Mouse (Mus musculus) adrenal gland, adult 8-10 months (tissue): ENCODE data around the gene Evi5. TPM values are rescaled to one million over a fixed set of nuclear protein-coding genes. Genes with fewer than 3 reads are reported as not detected.

ENCODE experiments used
- DNase-seq: peaks from one replicate; pipeline ENCODE4 v3.0.0; 2022
- total RNA-seq, 4 experiments: library from RNA; stranded (reverse); gene quantifications; 2 replicates each; pipeline ENCODE4 v1.2.4; 2022

Gene Evi5
- total RNA-seq, 4 experiments from 2014 or later, result 66.8 to 73.3 (median 70.4) TPM

DNA sequence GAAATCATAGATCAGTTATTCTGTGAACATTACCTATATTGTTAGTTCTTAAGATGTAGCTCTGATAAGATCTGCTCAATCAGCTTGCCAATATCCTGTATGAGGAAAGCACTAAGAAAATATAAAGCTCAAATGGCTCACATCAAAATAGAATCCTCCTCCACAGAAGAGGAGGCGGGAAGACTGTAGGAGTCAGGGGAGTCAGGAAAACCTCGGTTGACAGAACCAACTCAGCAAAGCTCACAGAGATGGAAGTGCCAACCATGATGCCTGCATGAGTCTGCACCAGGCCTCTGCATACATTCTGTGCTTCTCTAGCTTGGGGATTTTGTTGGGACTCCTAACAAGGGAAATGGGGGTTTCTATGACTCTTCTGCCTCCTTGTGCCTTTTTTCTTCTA lies 73.7 kb downstream of the Evi5 start:
- DNase-seq, result no peak

DNA sequence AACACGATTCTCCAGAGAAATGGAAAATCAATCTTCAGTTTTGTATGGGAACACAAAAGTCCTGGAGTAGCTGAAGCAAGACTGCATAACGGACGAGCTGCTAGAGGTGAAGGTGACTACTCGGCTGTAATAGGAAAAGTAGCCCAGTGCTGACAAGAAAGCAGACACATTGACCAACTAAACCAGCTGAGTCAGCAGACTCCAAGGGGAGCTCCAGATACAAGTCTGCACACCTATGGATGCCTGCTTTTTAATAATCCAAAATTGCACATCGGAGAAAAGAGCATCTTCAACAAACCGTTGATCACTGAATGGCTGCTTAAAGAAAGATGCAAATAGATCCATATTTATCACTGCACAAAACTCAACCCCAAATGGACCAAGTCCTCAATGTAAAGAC lies 76.6 kb downstream of the Evi5 start:
- DNase-seq, result no peak

DNA sequence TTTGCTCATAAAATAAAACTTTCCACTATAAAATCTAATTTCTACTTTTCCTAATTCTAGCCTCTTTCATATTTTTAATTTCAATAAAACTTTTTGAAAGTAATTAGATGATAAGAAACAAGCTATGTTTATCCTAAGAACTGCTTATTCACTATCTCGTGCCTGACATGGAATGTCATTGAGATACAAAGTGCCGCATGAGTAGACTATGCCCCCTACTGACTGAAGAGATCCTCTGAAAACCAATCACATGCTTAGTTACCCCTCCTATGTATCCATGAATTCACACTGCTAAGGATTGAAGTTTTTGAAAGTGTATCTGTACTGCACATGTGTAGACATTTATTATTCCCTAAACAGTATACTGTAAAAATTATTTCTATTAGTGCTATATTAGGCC lies 81.0 kb downstream of the Evi5 start:
- DNase-seq, result no peak

DNA sequence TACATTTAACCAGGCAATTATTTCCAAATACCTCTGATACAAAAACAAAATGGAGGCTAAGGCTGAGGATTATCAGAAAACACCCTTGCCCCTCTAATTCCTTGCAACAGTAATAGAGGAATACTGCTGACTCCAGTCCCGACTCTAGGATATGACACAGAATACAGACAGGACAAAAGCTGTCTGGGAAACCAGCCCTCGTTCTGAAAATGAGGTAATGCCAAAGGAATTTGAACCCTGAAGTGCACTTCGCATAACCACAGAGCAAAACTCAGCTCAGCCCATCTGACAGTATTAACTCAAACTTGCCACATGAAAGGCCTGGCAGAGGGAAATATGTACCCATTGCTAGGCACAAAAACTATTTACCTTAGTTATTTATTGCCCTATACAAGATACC lies 81.6 kb downstream of the Evi5 start:
- peak; percentile 5 for DNase-seq

DNA sequence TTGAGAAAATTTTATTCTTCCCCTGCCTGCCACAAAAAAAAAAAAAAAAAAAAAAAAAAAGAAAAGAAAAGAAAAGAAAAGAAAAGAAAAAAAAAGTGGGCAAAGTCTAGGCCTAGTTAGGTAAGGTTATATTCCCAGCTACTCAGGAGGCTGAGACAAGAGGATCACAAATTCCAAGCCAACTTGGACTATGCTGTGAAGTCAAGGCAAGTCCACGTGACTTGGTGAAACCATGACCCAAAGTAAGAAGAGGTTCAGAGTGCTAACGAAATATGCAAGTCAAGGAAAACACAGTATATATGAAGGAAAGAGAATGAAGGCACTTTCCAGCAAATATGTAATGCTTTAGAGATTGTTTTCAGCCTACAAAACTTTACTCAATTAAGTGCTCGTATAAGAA lies 82.4 kb downstream of the Evi5 start:
- no peak for DNase-seq

DNA sequence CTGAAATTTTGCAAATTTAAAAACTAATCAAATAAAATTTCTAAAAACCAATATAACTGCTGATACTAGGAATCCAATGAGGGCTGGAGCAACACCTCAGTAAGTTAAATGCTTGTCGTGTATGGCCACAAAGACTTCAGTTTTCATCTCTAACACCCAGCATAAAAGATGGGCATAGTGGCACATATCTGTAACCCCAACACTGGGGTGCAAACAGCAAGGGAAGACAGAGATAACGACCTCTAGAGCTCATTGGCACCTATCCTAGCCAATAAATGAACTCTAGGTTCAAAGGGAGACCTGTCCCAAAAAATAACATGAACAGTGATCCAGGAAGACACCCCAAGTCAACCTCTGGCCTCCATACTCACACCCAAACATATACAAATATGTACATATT lies 82.9 kb downstream of the Evi5 start:
- DNase-seq, result no peak

DNA sequence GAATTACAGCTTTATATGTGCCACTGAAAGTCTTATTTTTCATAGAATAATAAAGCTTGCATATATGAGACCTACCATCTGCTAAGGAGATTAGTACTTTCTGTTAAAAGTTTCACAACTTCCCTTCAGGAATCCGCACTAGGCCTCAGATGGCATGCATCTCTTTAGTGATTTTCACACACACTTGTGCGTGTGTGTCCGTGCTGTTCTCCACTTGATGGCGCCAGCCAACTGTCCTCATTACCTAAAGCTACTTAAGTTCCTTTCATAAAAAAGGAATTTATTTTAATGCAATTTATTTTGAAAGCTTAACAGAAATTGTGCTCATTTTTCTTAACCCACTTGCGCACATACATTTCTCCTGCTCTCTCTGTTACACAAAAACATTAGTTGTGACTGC lies 85.4 kb downstream of the Evi5 start:
- DNase-seq, result no peak

DNA sequence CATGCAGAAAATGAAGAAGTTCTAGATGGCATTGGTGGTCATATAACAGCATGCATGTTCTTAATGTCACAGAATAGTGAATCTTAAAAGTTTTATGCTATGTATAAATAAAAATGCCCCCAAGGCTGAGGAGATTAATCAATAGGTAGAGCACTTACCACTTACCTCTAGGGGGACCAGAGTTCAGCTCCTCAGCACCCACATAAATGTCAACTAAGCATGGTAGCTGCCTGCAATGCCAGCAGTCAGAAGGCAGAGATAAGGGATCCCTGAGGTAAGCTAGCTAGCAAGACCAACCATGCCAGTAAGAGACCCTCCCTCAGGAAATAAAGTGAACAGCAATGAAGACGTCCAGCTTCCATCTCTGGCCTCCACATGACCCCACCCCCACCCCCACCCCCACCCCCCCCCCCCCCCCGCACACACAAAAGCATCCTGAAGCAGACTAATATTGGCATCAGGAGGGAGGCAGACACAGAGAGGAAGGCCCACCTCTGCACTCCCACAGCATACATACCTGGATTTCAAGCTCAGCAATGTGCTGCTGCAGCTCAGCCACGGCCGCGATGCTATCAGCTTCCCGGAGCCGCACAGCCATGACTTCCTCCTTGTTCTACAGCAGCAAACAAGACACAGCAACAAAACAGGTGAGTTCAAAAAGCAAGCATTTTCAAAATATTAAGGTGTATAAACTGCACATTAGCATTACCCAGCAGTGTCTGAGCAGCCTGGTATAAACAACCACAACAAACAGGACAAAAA lies 87.0 kb downstream of the Evi5 start:
- DNase-seq, result no peak

DNA sequence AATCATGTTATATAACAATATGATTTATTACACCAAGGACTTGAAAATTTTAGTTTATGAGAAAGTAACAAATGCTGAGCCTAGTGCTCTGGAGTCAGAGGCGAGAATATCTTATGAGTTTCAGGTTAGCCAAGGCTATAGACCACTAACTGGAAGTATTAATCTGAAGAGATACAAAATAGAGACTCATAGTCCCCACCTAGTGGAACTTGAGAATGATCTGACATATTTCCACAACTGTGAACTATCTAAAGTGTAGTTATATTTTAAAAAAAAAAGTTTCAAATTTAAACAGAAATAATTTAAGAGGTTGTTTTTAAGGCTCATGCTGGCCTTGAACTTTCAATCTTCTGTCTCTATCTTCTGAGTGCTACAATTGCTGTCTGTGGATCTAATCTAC lies 92.5 kb downstream of the Evi5 start:
- no peak for DNase-seq

DNA sequence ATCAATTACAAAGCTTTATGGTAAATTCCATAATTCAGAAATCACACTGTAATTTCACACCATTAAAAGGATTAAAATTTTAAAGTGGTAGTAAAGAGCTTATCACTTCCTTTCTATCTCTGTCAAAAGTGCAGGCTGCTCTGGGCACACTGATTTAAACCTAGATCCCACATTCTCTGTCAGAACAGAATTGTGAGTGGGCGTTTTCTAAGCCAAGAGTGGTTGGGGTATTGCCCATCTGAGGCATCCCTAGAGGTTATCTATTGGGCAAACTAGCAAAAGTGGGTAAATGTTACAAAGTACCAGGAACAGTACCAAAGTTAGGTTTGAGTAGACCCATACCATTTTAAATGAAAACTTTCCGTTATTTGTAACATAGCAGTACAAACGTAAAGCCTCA lies 96.1 kb downstream of the Evi5 start:
- no peak for DNase-seq

DNA sequence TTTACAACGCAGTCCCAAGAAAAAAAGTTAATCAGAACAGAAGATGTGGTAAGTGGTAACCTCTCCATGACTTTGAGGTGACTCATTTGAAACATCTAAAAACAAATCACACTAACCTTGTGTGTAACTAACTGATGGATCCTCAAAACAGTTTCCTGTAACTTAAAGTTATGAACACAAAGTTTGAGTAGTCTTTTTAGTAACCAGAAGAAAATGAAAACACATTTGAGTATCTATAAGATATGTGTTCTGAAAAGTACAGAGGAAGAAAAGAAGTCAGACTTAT lies 97.4 kb downstream of the Evi5 start:
- no peak for DNase-seq

DNA sequence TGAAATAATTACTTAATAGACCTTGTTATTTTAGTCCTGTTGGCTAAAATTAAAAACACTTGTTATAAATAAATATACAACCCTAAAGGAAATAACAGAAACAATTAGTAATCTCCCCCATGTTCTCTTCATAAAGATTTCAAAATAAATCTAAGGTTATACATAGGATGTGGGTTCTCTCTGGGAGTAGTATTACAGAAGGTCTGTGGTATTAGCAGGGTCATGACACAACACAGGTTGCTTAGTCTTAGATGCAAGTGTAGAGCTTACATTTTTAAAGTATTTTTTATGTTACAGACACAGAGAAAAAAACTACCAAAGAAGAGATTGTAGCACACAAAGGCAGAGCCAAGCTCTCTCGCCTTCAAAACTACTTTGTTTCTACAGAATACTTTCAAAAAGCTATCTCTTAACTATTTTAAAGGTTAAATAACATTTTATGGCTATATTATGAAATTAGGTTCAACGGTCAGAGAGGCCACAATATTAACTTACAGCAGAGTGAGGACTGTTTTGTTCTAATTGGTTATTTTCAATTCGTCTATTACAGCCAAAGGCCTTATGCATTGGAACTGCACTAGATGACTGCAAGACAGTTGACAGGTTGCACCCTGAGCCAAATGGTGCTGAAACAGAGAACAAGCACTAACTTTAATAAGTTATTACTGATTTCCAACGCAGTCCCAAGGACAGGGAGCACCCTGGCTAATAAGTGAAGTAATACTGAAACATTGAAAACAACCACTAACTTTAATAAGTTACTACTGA lies 97.9 kb downstream of the Evi5 start:
- no peak for DNase-seq

DNA sequence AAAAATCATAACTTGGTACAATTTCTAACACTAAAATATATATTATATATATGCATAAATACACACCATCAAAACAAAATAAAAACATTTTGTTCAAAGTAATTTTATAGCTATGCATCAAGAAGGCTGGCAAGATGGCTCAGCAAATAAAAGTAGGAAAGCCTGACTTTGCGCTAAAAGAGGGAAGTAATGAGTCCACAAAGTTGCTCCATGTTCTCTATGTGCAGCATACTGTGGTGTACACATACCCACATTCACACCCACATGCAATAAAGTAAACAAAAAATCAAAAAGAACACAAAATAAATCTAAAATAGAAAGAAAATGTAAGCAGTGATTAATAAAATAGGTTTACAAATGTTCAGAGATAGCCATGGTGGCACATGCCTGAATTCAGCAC lies 99.0 kb downstream of the Evi5 start:
- no peak for DNase-seq

DNA sequence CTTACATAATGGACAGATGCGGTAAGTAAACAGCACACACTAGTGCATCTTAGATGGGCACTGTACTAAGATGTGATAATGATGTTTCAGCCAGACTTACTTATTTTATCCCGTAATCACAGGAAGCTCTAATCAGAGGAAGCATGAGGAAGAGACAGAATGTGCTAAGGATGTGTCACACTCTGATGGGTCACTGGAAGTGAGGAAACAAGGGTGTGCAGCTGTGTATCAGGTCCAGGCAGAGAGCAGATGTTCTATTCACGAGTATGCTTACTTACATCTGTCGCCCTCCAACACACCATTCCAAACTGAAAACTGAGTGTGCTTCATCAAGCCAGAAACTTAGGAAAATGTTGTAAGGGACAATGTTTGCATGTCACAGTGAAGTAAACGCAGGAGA lies 102.9 kb downstream of the Evi5 start:
- DNase-seq, result no peak

DNA sequence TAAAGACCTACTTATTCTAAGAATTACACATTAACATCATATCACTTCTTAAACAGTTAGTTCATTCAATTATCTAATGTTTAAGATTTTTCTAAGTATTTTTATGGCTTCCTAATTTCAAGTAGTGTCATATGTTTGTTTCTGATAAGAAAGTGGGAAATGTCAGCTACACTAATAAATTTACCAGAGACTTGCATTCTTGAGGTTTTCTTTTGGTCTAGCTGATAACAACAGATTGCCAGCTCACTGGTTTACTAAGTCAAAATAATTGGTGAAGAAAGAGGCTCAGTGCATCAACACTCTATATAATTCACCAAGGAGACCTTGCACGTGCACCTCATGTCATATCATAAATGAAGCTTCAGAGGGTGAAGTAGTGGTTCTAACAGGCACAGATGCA lies 106.7 kb downstream of the Evi5 start:
- DNase-seq, result no peak

DNA sequence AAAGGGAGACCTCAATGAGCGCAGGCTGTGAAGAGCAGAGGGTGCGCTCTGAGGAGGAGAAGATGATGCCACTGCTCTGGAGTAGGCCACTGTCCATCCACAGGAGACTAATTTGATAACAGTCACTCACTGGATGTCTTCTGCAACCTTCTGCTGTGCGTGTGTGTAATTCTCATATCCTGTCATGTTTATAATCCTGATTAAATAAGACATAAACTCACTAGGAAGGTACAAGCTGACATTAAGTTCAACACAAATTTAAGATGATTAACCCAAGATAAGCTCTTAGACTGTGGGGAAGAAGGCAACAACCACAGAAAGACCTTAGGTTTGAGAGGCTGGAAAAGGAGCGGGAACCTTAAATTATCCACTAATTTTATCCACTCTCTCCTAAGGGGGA lies 109.0 kb downstream of the Evi5 start:
- DNase-seq, result no peak

DNA sequence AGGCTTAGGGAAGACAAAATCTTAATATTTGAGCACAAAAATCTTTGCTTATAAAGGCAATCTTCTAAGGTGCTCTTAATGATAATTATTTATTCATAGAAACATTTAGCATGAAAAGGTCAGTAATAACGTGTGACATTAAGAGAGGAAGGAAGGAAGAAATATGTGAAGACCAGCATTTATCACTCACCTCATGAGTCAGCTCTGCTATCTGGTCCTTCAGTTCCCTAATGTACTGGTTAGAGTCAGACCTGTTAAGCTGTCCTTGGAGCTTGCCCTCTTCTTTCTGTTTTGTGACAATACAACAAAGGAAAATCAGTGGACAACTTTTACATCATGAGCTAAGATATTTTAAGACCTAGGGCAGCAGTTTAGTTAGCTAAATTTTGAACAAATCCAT lies 110.4 kb downstream of the Evi5 start:
- no peak for DNase-seq

DNA sequence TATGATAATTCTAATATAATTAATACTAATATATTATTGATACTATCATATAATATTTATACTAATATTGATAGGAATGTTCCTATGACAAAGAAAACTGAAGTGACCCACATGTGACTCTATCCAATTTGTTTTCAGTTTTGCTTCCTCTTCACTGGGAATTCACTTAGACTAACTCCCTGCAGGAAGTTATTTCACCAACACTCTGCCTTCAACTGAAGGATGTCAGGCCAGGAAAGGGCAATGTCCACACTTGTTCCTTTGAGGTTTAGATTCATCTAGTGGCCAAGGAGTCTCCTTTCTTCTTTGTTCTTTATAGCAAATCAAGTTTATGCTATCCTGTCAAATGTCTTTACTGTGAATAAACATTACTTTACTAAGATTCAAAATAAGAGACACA lies 111.2 kb downstream of the Evi5 start:
- no peak for DNase-seq

DNA sequence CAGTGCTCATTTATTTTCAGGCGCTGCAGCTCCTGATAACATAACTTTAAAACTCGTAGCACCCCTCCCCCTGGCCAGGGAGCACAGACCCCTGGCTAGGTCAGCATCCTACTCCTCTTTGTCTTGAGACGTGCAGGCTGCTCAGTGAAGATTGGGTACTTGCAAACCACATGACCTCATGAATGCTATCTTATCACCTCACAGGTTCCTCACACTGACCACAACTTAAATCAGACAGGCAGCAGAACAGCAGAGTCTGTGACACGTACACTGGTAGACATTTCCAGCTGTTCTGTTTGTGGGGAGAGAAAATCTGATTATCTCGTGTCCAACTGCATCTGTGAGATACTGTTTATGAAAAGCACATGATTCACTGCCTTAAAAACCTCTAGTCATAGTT lies 115.8 kb downstream of the Evi5 start:
- DNase-seq, result no peak

DNA sequence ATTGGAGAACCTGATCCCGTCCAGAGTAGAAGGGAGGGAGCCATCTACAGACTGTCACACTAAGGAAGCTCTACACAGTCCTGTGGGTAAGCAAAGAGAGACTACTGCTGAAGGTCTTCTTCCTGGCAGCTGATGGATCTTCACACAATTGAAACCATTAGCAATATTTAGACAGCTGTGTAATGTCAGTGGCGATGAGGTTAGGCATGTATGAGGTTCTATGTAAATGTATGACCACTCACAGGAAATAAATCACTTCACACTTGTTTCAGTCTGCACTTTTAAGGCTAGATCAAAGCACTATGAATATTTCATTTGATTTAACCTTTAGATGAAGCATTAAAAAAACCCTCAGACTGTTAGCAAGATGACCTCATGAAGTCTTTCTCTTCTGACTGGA lies 118.8 kb downstream of the Evi5 start:
- DNase-seq, result no peak

DNA sequence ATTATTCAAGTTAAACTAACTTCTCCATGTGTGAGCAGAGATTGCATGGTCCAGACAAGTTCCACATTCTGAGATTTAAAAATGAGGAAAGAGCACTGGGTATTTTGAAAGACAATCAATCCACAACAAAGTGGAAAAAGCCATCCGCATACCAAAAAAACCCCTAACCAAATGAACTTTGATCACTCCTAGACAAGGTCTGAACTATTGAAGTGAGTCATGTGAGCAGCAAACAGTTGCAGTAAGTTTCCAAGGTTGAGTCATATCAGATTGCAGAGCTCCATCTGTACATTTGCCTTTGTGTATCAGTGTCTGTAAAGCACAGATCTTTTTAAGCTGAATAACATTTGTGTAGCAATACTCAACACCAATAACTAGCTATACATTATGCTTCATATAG lies 120.2 kb downstream of the Evi5 start:
- DNase-seq, result no peak

DNA sequence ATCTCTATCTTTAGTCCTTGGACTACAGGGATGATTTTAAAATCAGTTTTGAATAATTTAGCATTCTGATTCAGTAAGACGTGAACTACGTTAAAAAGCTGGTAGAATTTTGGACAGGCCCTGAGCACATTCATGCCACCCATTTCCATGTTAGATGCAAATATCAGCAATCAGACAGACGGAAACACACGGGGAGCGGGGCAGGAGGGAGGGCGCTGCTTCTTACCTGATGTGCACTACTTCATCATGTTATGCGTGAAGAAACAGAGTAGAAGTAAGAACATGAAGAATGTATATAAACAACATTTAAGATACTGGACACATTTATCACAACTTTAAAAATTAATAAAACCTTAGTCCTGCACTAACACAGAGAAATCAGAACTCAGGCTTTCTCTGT lies 121.3 kb downstream of the Evi5 start:
- DNase-seq, result no peak

DNA sequence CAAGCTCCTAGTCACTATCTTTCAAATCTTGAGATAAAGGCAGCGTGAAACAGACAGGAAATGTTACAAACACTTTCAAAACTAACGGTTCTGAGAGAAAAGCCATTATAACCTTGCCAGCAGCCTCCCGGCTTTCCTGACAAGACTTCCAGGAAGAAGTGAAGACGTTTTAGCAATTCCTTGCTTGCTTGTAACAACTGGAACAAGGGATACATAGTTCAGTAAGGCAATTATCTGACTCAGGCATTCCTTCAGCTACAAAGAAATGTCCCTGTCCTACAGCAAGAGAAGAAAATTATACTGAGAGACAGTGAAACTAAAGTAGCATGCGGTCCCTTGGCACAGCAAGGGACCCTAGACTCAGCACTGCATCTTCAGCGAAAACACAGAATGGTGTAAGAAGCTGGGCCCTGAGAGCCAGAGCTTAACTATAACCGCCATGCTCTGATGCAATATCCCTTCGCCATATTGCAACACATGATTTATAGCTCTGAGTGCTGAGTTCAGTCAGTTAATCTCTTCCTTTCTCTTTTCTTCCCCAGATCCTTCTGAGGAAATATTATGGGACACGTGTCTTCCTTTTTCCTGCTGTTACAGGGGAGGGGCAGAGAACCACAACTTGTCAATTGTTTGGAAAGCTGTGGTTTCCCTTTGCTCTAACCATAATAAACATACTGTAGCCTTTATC lies 125.5 kb downstream of the Evi5 start:
- DNase-seq, result peak; percentile 18

DNA sequence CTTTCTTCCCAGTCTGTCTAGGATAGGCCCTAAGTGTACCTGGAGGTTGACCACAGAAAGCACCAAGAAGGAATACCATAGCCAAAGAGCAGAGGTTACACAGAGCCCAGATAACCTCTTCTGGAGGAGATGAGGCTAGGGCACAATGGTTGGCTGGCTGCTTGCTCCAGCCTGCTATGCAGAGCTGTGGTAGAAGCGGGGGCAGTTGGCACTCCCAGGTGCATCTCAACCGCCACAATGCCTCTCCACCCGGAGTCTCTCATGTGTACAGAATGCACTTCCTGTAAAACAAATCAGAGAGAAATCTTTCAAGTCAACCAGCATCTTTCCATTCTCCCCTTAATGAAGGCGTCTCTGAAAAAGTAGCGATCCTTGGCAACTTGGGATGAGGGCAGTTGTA lies 135.9 kb downstream of the Evi5 start:
- no peak for DNase-seq
